Mouse (Mus musculus) heart, embryonic 11.5 days (tissue): ENCODE data around the gene Zranb3. TPM values are rescaled to one million over a fixed set of nuclear protein-coding genes. Genes with fewer than 3 reads are reported as not detected.

ENCODE experiments used
- ATAC-seq: fragments of 200-750 bp; cut with Nextera tagmentation; replicated peaks from 2 replicates; pipeline ENCODE4 v1.8.0; 2017; ENCODE audit warnings: moderate library complexity; ENCODE audit not compliant: insufficient number of reproducible peaks, low FRiP score, low TSS enrichment
- H3K27ac ChIP-seq: fragments of 300-500 bp; sonication (generic); 2 replicates; pipeline ENCODE4 v1.5.1; 2014; ENCODE audit warnings: mild to moderate bottlenecking, low read depth, low read length
- H3K27me3 ChIP-seq: fragments of 300-500 bp; sonication (generic); 2 replicates; pipeline ENCODE4 v1.6.1; 2014; ENCODE audit warnings: mild to moderate bottlenecking, low read length, mixed read lengths; ENCODE audit not compliant: control insufficient read depth, insufficient read depth
- H3K36me3 ChIP-seq: fragments of 300-500 bp; sonication (generic); 2 replicates; pipeline ENCODE4 v1.6.1; 2014; ENCODE audit warnings: mild to moderate bottlenecking, low read length, moderate library complexity, mixed read lengths; ENCODE audit not compliant: control insufficient read depth, insufficient read depth
- H3K4me1 ChIP-seq: fragments of 300-500 bp; sonication (generic); 2 replicates; pipeline ENCODE4 v1.6.1; 2014; ENCODE audit warnings: low read length; ENCODE audit not compliant: control insufficient read depth, insufficient read depth
- H3K4me2 ChIP-seq: fragments of 300-500 bp; sonication (generic); 2 replicates; pipeline ENCODE4 v1.6.1; 2014; ENCODE audit warnings: mild to moderate bottlenecking, moderate library complexity
- H3K4me3 ChIP-seq: fragments of 300-500 bp; sonication (generic); 2 replicates; pipeline ENCODE4 v1.5.1; 2014; ENCODE audit warnings: low read depth, low read length
- H3K9ac ChIP-seq: fragments of 300-500 bp; sonication (generic); 2 replicates; pipeline ENCODE4 v1.6.1; 2014; ENCODE audit warnings: mild to moderate bottlenecking, low read depth, low read length, moderate library complexity
- H3K9me3 ChIP-seq: fragments of 300-500 bp; sonication (generic); replicated peaks from 2 replicates; pipeline ENCODE4 v1.6.1; 2016; ENCODE audit warnings: low read length; ENCODE audit not compliant: control insufficient read depth
- WGBS: fragments of 180-500 bp; shearing (Covaris S2); extraction: QIAGEN DNeasy Blood & Tissue Kit; methylation state at CpG from one replicate; pipeline ENCODE4 v1.1.7; 2014; ENCODE audit not compliant: insufficient replicate concordance; 5-methylcytosine and 5-hydroxymethylcytosine counted together
- polyA plus RNA-seq: library from polyadenylated mRNA; unstranded; fragments of >200 nt; fragmentation: Nextera tagmentation; extraction: Ambion mirVana; gene quantifications from 2 replicates; pipeline ENCODE4 v1.2.1, GENCODE M21; 2014

Gene Zranb3
- polyA plus RNA-seq, 1 experiment from 2014 or later: 8.2 TPM

- Histone ChIP-seq H3K4me3 (no peak overlapping the region), H3K36me3 (no peaks in the 10 kb centered on the region), H3K4me1 (peaks cover 4% of the 10 kb centered on the region; the same call in 1 of the 2 replicates), H3K9ac (no peak overlapping the region), H3K27me3 (no peaks in the 10 kb centered on the region), H3K27ac (no peak overlapping the region), H3K9me3 (no peaks in the 10 kb centered on the region), H3K4me2 (no peak overlapping the region)
- 69% methylated on average over 2 of the region's 2 CpGs for WGBS
- no peak for ATAC-seq
Observed at GRCm38 (mm10) chr1:128046455-128046854, 56.4 kb downstream of the Zranb3 start.

- no peak for ATAC-seq
- no peak overlapping the region for H3K27ac ChIP-seq
- H3K4me2 ChIP-seq: no peak overlapping the region
- no peaks in the 10 kb centered on the region for H3K9me3 ChIP-seq
- H3K36me3 ChIP-seq: no peaks in the 10 kb centered on the region
- no peaks in the 10 kb centered on the region for H3K27me3 ChIP-seq
- peaks cover 4% of the 10 kb centered on the region; the same call in 1 of the 2 replicates for H3K4me1 ChIP-seq
- no peak overlapping the region for H3K4me3 ChIP-seq
- WGBS: 91% methylated on average over 4 of the region's 4 CpGs
- no peak overlapping the region for H3K9ac ChIP-seq
Observed at GRCm38 (mm10) chr1:128044181-128044580, 58.7 kb downstream of the Zranb3 start.

- H3K27me3 ChIP-seq: no peaks in the 10 kb centered on the region
- no peak overlapping the region for H3K27ac ChIP-seq
- no peak overlapping the region for H3K4me2 ChIP-seq
- H3K9ac ChIP-seq: no peak overlapping the region
- ATAC-seq: no peak
- H3K4me3 ChIP-seq: no peak overlapping the region
- no peaks in the 10 kb centered on the region for H3K4me1 ChIP-seq
- WGBS: 81% methylated on average over 6 of the region's 6 CpGs
- no peaks in the 10 kb centered on the region for H3K9me3 ChIP-seq
- no peaks in the 10 kb centered on the region; the same call in 1 of the 2 replicates for H3K36me3 ChIP-seq
Observed at GRCm38 (mm10) chr1:128036296-128036695, 66.6 kb downstream of the Zranb3 start.

- no peak overlapping the region for H3K27ac ChIP-seq
- 89% methylated on average over 1 of the region's 1 CpGs for WGBS
- no peaks in the 10 kb centered on the region; the same call in 1 of the 2 replicates for H3K36me3 ChIP-seq
- no peak overlapping the region for H3K4me3 ChIP-seq
- no peak overlapping the region for H3K4me2 ChIP-seq
- no peaks in the 10 kb centered on the region for H3K9me3 ChIP-seq
- H3K4me1 ChIP-seq: no peaks in the 10 kb centered on the region
- no peak for ATAC-seq
- no peak overlapping the region for H3K9ac ChIP-seq
- no peaks in the 10 kb centered on the region for H3K27me3 ChIP-seq
Observed at GRCm38 (mm10) chr1:128032123-128032522, 70.7 kb downstream of the Zranb3 start.

GRCm38 (mm10) chr1:128031524-128031923 lies 71.3 kb downstream of the Zranb3 start:
- H3K4me1 ChIP-seq: no peaks in the 10 kb centered on the region
- H3K27ac ChIP-seq: no peak overlapping the region
- no peak overlapping the region for H3K4me3 ChIP-seq
- H3K27me3 ChIP-seq: no peaks in the 10 kb centered on the region
- H3K9ac ChIP-seq: no peak overlapping the region
- H3K36me3 ChIP-seq: no peaks in the 10 kb centered on the region; the same call in 1 of the 2 replicates
- H3K4me2 ChIP-seq: no peak overlapping the region
- WGBS: 77% methylated on average over 2 of the region's 2 CpGs
- H3K9me3 ChIP-seq: no peaks in the 10 kb centered on the region
- no peak for ATAC-seq

- ATAC-seq: no peak
- H3K4me1 ChIP-seq: no peaks in the 10 kb centered on the region
- no peak overlapping the region for H3K4me2 ChIP-seq
- H3K9ac ChIP-seq: no peak overlapping the region
- no peaks in the 10 kb centered on the region for H3K27me3 ChIP-seq
- H3K27ac ChIP-seq: no peak overlapping the region
- H3K4me3 ChIP-seq: no peak overlapping the region
- H3K9me3 ChIP-seq: no peaks in the 10 kb centered on the region
- WGBS: 93% methylated on average over 4 of the region's 4 CpGs
- no peaks in the 10 kb centered on the region for H3K36me3 ChIP-seq
Observed at GRCm38 (mm10) chr1:128024363-128025114, 78.3 kb downstream of the Zranb3 start.

GRCm38 (mm10) chr1:128020001-128020770 lies 82.7 kb downstream of the Zranb3 start:
- Histone ChIP-seq H3K9ac (no peak overlapping the region), H3K9me3 (no peaks in the 10 kb centered on the region), H3K27ac (no peak overlapping the region), H3K4me1 (no peaks in the 10 kb centered on the region), H3K4me2 (no peak overlapping the region), H3K36me3 (no peaks in the 10 kb centered on the region), H3K27me3 (no peaks in the 10 kb centered on the region), H3K4me3 (no peak overlapping the region)
- WGBS: 69% methylated on average over 2 of the region's 2 CpGs
- no peak for ATAC-seq

- Histone ChIP-seq H3K9ac (no peak overlapping the region), H3K27me3 (no peaks in the 10 kb centered on the region), H3K36me3 (no peaks in the 10 kb centered on the region), H3K4me1 (no peaks in the 10 kb centered on the region), H3K4me2 (no peak overlapping the region), H3K4me3 (no peak overlapping the region), H3K27ac (no peak overlapping the region), H3K9me3 (no peaks in the 10 kb centered on the region)
- WGBS: 83% methylated on average over 6 of the region's 6 CpGs
- ATAC-seq: no peak
Observed at GRCm38 (mm10) chr1:128016035-128016492, 86.8 kb downstream of the Zranb3 start.
